Mouse (Mus musculus): Measurements from ENCODE around the gene Zfp87. TPM values are rescaled to one million over a fixed set of nuclear protein-coding genes. Genes with fewer than 3 reads are reported as not detected.

Gene Zfp87
- 15.6 and 23.4 TPM in 2 replicates for total RNA-seq (2021)
- long read RNA-seq, experiment 1, transcript Zfp87-204 (4 exons, 2,656 nt), result major isoform, 15 of 24 reads
- long read RNA-seq, experiment 1, transcript Zfp87-203 (2 exons, 382 nt), result minor isoform, 6 of 24 reads
- long read RNA-seq, experiment 1, partial matches to known transcripts, result 1 of 24 reads
- long read RNA-seq, experiment 1, other reads (novel, unspliced or antisense), result 2 of 24 reads
- long read RNA-seq, experiment 2, transcript Zfp87-203 (2 exons, 382 nt), result minor isoform, 6 of 22 reads
- long read RNA-seq, experiment 2, transcript Zfp87-204 (4 exons, 2,656 nt), result major isoform, 9 of 22 reads
- long read RNA-seq, experiment 2, partial matches to known transcripts, result 4 of 22 reads
- long read RNA-seq, experiment 2, other reads (novel, unspliced or antisense), result 3 of 22 reads

GRCm38 (mm10) chr13:67525753-67526410 lies at the start of gene Zfp87, which contains the start of gene Gm26965:
Gene Zfp87 (minus strand): TSS chr13:67526177.
Gene Gm26965 (minus strand): TSS chr13:67526151.
- peak; percentile 94 for DNase-seq

GRCm38 (mm10) chr13:67572591-67573189 lies 46.7 kb upstream of the Zfp87 start:
- no peak for DNase-seq

GRCm38 (mm10) chr13:67553730-67554129 lies 27.8 kb upstream of the Zfp87 start, which contains the start of gene Zfp748:
Gene Zfp748 (minus strand): TSS chr13:67553830.
- DNase-seq, result no peak

DNA sequence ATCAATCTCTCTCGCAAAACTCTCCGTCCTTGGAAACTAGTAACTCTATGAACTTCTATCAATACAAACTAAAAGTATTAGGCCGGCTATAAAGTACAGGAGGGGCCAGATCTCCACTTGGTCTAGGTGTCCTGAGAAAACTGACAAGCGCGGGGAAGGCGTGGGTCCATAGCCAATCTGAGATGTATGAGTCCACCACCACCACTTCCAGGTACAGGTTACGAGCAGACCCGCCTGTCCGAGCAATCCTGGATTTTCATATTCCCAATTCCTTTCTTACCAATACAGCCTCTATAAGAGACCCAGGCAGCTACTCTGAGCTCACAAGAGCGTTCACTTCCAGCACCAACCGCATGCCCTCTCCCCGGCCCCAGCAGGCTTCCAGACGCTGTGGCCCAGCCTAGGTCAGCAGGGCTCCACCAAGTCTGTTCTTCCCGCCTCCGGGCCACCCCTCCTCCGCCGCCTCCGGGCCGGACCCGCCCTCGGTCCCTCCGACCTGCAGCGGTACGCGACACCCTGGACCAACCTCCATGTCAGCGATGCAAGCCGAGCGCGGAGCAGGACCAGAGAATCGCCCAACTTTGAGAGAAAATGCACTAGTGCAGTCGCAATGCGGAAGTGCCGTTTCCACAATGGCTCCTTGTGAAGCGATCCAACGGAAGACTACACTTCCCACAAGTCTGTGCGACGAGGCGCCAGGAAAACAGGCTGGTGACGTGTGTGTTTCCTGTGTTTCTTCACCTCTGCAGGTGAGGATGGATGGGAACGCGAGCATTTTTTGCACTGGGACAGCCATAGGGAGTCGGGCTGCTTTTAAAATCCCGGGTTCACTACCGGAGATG lies 26.7 kb upstream of the Zfp87 start:
- DNase-seq, result peak; percentile 88

DNA sequence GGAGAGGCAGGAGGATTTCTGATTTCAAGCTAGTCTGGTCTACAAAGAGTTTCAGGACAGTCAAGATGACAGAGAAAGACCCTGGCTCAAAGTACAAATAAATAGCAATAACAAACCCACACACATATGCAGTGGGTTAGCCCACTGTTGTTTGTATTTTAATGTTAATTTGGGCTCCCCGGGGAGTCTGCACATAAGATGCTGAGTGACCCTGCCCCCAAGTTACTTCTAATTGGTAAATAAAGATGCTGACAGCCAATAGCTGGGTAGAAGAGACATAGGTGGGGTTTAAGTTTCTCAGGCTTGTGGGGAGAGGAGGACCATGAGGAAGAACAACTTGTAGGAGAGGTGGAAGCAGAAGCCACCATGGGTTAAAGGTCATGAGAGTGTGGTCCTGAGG lies 20.0 kb upstream of the Zfp87 start:
- no peak for DNase-seq

DNA sequence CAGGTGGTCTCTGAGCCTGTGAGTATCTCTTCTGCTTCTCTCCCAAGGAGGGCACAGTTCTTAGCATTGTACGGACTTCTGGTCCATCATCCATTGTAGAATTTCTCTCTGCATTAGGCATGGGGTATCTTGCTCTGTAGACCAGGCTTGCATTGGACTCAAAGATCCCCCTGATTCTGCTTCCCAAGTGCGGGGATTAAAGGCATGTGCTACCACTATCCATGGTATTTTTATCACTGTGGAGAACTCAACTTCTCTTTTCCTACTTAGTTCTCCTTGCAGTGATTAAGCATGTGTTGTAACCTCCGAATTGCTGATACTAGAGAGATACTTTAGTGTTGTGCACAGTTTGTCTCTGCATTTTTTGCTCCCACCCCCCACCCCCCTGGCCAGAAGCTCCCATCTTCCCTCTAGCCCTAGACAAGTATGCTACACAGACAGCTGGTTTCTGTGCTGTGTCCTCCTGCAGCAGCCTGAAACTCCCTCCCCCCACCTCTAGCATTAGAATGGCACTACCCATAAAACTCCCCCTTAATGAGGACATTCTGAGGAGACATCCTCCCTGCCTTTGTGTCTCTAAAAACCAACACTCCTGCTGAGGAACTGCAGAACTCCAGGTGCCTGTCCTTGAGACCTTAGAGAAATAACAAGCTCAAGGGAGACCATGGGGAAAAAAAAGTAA lies 1.2 kb upstream of the Zfp87 start:
- no peak for DNase-seq

DNA sequence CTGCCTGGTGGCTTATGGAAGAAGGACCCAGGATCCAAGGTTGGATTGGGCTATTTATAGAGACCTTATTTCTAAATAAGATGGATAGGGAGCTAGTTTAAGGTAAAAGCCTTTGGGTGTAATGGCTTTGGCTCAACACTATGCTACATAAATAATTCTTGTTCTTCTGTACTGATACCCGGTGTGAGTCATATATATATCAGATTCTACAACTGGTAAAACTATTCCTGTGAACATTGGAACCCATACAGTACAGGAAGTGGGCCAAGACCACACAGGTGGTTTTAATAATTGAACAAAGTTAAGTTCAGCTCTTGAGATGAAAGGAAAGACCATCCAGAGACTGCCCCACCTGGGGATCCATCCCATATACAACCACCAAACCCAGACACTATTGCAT lies 25.1 kb downstream of the Zfp87 start:
- no peak for DNase-seq

DNA sequence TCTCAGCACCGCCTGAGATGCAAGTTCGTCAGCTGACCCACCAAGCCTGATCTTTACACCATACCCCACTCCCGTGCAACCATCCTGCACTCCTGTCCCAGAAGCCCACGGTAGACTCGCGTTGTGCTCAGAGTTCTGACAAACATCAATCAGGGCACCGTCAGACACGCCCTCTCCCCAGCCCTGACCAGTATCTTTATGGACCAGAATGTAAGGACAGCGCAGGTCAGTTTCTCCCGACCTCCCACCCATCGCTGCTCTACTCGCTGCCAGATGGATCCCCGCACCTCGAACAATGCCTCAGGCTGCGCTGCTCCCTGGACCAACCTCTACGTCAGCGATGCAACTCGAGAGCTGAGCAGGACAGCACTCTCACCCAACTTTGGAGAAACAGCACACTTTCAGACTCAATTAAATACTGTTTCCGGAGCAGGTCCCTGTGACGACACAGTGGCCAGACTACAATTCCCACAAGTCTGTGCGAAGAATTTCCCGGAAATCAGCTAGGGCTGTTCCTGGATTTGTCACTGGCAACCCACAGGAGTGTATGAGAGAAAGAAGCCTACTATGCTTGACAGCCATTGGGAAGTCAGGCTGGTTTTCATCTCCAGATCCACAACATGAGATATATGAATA lies 25.8 kb downstream of the Zfp87 start, which contains the start of gene Zfp58:
Zfp58 (minus strand) TSS at position 472 of the 636 bp plus-strand sequence.
- DNase-seq, result peak; percentile 87

DNA sequence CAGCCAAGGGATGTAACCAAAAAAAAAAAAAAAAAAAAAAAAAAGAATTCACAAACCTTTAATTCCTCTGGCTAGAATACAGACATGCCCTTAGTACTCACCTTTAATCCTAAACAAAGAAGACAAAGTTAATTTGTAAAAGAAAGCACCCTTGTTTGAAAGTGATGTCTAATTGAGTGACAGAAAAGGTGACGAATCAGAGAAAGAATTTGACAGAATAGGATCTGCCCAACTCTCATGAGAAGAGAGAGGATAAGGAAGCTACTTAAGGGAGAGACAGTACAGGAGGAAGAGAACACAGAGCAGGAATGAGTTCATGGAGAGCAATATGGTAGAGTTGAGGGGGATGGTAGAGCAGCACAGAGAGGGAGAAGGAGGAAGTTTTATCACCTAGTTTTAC lies 30.3 kb downstream of the Zfp87 start:
- no peak for DNase-seq

DNA sequence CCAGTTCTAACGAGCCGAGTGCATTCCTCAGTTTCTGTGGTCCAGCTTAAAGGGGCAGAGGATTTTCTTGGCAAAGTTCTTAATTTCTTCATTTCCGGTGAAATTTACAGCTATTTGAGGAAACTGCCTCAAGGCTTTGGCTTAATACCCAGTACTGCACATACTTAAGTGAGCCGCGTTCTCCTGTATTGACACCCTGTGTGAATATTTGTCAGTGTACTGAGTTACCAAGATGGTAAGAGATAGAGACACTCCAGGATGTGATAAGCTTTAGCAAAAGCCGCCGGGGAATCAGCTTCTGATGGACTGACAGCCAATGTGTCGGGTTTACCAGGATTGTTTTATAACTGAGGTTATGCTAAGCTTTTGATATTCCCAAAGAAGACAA lies 41.6 kb downstream of the Zfp87 start:
- no peak for DNase-seq

GRCm38 (mm10) chr13:67483625-67484423 lies 42.2 kb downstream of the Zfp87 start, which contains the start of gene Zfp874b:
Gene Zfp874b (minus strand): TSS chr13:67484258.
- DNase-seq, result peak; percentile 87

GRCm38 (mm10) chr13:67481528-67481927 lies 44.4 kb downstream of the Zfp87 start:
- no peak for DNase-seq

DNA sequence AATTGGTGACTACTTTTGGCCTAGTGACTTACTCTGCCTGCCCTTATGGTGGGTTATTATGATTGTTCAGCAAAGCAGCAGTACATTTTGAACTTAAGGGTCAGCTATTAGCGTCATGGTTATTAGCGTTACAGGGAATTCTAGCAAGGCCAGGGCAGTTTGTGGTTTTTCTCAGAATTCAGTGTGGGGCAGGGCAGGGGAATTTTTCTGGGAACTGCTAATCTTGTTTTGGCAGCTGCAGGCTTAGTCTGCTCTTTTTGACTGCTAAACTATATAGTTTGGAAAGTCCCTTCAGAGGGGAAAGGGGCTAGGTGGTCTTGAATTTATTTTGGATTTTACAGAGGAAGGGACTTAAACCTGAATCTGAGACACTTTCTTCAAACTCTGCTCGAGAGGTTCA lies 56.7 kb downstream of the Zfp87 start:
- no peak for DNase-seq

Other genes with a start within 250 kb of the Zfp87 start
- gene Zfp458, start 247.7 kb downstream of the Zfp87 start, total RNA-seq (2021), result 3.7 and 3.8 TPM in 2 replicates
- gene Zfp457, start 219.7 kb downstream of the Zfp87 start, total RNA-seq (2021), result 3.7 and 3.8 TPM in 2 replicates
- gene Zfp595, start 193.6 kb downstream of the Zfp87 start, total RNA-seq (2021), result 4.4 and 5.3 TPM in 2 replicates
- gene Gm28044, start 165.6 kb downstream of the Zfp87 start, total RNA-seq (2021), result 1.1 and 3.3 TPM in 2 replicates
- 2.7 and 4.0 TPM in 2 replicates for gene Zfp953, start 165.6 kb downstream of the Zfp87 start, total RNA-seq (2021)
- 1.2 TPM in 1 of 2 replicates, not detected in the other for gene Gm28041, start 150.4 kb downstream of the Zfp87 start, total RNA-seq (2021)
- gene Zfp456, start 150.4 kb downstream of the Zfp87 start, total RNA-seq (2021), result 1.4 and 3.5 TPM in 2 replicates
- gene Zfp429, start 126.4 kb downstream of the Zfp87 start, total RNA-seq (2021), result 3.5 and 5.0 TPM in 2 replicates
- 0.71 TPM in 1 of 2 replicates, not detected in the other for gene Zfp459, start 104.8 kb downstream of the Zfp87 start, total RNA-seq (2021)
- 13.5 and 14.5 TPM in 2 replicates for gene Zfp874a, start 74.6 kb downstream of the Zfp87 start, total RNA-seq (2021)
- gene Zfp874b, start 41.9 kb downstream of the Zfp87 start, total RNA-seq (2021), result 14.7 and 18.2 TPM in 2 replicates
- 5.6 and 6.7 TPM in 2 replicates for gene Zfp58, start 25.6 kb downstream of the Zfp87 start, total RNA-seq (2021)
- 0.33 TPM in 1 of 2 replicates, not detected in the other for gene Gm26965, start within 50 bp of the Zfp87 start, total RNA-seq (2021)
- 7.6 and 7.8 TPM in 2 replicates for gene Zfp748, start 27.7 kb upstream of the Zfp87 start, total RNA-seq (2021)
- 6.3 and 6.6 TPM in 2 replicates for gene Zfp729b, start 83.5 kb upstream of the Zfp87 start, total RNA-seq (2021)
- 1.3 and 2.3 TPM in 2 replicates for gene Gm49345, start 111.6 kb upstream of the Zfp87 start, total RNA-seq (2021)
- gene Zfp729a, start 111.6 kb upstream of the Zfp87 start, total RNA-seq (2021), result 6.0 and 6.9 TPM in 2 replicates
- 8.4 and 11.7 TPM in 2 replicates for gene Zfp738, start 160.9 kb upstream of the Zfp87 start, total RNA-seq (2021)
- gene Zfp65, start 203.0 kb upstream of the Zfp87 start, total RNA-seq (2021), result 8.1 and 14.6 TPM in 2 replicates
- gene Zfp85, start 229.1 kb upstream of the Zfp87 start, total RNA-seq (2021), result 4.0 and 4.8 TPM in 2 replicates